Mouse (Mus musculus) granulocyte monocyte progenitor cell, adult 5-6 weeks (primary cell): ENCODE measurements around the gene Dpysl4. TPM values are rescaled to one million over a fixed set of nuclear protein-coding genes. Genes with fewer than 3 reads are reported as not detected.

Experiments
- ATAC-seq: replicated peaks from 2 replicates; pipeline ENCODE4 v1.8.0; 2016; ENCODE audit warnings: mild to moderate bottlenecking, moderate TSS enrichment, inconsistent platforms; ENCODE audit not compliant: poor library complexity, severe bottlenecking
- total RNA-seq, 2 experiments: library from RNA; stranded (forward) in 1 of 2; stranded (reverse) in 1 of 2; fragments of 200-712, 200-1000 nt in 1 of 2; fragments of >200 nt in 1 of 2; fragmentation: Nextera tagmentation in 1 of 2; gene quantifications; 2 replicates each; pipeline ENCODE4 v1.2.3; 2014 to 2017

Dpysl4 gene
- total RNA-seq, 2 experiments from 2014 or later, result not detected

DNA sequence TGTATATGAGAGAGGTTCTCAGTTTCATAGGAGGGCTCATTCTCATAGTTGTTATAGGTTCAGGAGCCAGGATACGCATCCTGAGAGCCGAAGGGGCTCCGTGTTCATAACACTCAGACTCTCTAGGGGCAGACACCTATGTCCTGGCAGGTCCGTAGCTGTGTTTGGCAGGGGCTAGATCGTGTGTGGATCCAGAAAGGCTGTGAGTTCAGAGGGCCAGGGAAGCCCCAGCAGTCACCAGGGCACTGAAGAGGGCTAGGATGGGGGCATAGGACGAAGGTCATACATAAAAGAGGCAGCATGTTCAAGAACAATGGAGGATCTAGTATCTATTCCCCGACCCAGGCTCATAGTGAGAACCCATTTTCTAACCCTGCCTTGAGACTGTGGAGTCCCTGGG is 9.5 kb downstream of the Dpysl4 start:
- no peak for ATAC-seq

GRCm38 (mm10) chr7:139096399-139096798 is 10.6 kb downstream of the Dpysl4 start:
- no peak for ATAC-seq

- no peak for ATAC-seq
These were observed 14.8 kb downstream of the Dpysl4 start for GRCm38 (mm10) chr7:139100531-139101095.

DNA sequence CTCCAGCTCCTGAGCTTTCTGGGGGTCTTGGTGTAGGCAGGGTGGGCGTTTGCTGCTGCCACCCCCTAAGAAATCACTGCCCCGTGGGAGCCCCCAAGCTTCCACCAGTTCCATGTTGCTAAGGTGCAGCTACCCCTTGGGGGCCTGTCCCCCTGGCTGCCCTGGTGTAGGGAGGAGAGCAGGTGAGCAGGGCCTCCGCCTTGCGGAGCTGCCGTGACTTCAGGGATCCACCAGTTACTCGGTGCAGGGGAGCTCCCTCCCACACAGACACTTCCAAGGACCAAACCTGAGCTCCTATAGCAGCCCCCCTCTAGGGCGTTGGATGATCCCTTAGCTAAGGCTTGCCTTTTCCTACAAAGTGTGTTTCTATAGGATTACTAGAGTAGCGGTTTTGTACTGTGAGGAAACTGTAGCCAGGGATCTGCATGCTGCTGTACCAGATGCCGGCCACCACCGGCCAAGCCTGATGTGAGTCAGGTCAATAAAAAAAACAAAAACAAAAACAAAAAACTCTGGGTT is 15.5 kb downstream of the Dpysl4 start:
- ATAC-seq, result no peak

DNA sequence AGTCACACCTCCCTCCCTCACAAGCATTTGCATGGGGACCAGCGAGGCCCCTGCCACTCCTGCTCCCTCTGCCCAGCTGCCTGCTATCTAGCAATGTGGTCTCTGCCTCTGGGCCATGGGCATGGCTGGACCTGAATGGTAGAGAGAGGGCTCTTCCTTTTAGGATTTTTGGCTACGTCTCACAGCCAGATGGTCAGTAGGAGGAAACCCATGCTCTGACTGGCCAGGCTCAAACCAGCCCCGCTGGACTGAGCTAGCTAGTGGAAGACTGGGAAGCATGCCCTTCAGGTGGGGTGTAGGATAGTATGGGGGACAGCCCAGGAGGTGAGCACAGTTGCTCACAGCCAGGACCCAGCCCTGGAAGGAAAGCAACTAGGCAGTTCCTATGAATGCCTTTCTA is 16.0 kb downstream of the Dpysl4 start:
- no peak for ATAC-seq

- ATAC-seq, result peak; percentile 24; the same call in 1 of the 2 replicates
These were observed 18.2 kb downstream of the Dpysl4 start for GRCm38 (mm10) chr7:139103960-139104381.

DNA sequence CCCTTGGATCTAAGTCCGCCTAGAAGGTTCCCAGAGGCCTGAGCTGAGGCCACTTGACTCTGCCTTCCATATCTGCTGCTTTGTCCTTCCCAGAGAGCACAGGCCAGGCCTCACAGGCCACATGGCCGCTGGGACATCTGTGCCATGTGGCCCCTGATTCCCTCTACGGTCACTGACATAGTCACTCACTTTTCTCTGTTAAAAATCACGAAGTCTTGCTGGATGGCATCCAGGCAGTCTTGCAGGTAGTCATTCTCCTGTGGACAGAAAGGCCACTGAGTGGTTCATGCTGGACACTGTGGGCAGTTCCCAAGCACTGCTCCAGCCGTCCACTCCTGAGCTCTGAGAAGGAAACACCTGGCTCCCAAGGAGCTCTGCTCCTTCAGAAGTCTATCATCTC is 19.3 kb downstream of the Dpysl4 start:
- ATAC-seq, result no peak

DNA sequence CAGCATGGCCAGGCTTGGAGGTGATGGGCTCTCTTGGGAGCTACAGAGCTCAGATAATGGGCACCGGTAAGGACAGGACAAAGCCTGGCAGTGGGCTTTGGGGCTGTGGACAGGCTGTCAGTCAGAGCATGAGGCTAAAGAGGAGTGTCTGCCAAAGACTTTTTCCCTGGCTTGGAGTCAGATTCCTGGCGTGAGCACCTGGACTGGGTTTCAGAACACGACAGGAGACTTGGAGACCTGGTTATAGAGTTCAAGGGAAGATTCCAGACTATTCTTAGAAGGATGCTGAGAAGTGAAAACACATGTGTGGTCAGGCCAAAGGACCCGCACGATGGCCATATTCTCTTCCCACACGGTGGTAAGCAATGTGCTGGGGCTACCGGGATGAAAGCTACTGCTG is 19.9 kb downstream of the Dpysl4 start:
- ATAC-seq, result no peak

- ATAC-seq, result no peak
These were observed 22.3 kb downstream of the Dpysl4 start for GRCm38 (mm10) chr7:139107908-139108650.

DNA sequence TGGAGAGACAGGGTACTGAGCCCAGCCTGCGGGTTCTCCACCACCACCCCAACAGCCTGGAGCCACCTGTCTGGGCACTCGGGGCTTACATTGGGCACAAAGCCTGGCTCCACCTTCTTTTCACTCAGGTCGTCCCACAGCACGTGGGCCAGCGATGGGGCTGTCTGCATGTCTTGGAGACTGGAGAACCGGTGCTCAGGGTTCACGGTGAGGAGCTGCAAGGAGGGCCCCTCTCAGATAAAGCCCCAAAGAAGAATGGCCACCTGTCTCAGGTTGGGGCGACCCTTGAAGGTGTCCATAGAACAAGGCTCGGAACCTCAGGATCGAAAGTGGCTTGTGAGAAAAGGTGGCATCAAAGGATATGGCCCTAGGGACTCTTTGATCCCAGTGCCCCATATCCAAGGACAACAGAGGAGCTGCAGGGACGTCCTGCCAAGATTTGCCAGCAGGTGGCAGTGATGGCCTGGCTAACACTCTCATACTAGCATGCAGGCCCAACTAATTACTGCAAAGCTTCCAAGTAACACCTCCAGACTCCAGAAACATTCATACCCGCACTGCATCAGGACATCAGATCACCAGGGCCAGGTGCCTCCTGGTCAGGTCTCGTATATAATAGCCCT is 33.5 kb downstream of the Dpysl4 start:
- ATAC-seq, result peak; percentile 94

GRCm38 (mm10) chr7:139119775-139120153 is 34.0 kb downstream of the Dpysl4 start:
- ATAC-seq, result no peak

DNA sequence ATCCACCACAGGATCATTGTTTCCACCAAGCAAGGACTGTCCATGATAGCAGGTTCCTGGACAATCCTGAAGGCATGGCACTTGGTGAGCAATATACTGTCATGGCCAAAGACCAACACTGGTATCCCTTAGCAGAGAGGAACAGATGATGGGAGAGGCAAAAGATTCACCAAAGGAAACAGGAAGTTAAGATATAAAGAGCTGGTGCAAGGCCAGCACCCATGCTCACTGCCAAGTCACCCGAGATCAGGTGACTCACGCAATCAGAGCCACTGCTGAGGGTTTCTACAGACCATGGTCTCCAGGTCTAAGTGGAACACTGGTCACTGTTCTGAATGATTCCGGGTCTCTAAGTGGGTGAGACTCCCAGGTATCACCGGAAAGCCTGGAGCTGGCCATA is 40.1 kb downstream of the Dpysl4 start:
- peak; percentile 58 for ATAC-seq

GRCm38 (mm10) chr7:139126549-139126948 is 40.7 kb downstream of the Dpysl4 start:
- no peak for ATAC-seq

DNA sequence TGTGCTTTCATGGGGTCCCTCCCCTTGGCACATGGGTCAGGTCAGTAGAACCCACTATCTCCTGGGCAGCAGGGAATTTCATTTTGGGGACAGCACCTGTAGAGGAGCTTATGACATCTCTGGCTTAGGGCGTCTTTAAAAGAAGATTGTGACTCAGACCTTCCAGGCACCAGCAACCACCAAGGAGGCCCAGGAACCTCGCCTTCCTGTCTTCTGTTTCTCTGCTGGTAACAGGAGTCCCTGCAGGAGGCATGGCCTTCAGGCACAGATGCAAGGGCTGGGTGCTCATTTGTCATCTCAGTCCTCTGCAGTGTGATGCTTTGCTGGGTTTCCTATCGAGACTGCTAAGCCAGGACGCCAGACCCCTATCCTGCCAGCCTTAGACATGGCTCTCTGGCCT is 43.2 kb downstream of the Dpysl4 start:
- no peak for ATAC-seq

DNA sequence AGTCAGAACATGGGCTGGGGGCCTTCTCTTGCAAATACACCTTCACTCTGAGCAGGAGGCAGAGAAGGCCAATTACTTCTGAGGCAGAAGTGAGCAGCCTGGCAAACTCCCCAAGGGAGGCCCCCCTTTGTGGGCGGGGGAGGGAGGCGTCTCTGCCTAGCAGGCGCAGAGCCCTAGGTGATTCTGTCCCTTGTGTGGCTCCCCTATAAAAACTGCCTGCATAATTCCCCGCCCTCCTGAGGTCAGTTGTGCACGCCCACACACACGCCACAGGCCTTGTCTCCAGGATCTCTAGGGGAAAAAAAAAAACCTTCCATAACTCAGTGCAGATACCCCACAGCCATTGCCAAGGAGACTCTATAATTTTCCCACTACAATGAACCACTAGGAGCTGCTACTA is 44.6 kb downstream of the Dpysl4 start:
- ATAC-seq, result no peak

GRCm38 (mm10) chr7:139131538-139131937 is 45.7 kb downstream of the Dpysl4 start:
- ATAC-seq, result peak; percentile 91

GRCm38 (mm10) chr7:139133446-139133845 is 47.6 kb downstream of the Dpysl4 start:
- ATAC-seq, result no peak

DNA sequence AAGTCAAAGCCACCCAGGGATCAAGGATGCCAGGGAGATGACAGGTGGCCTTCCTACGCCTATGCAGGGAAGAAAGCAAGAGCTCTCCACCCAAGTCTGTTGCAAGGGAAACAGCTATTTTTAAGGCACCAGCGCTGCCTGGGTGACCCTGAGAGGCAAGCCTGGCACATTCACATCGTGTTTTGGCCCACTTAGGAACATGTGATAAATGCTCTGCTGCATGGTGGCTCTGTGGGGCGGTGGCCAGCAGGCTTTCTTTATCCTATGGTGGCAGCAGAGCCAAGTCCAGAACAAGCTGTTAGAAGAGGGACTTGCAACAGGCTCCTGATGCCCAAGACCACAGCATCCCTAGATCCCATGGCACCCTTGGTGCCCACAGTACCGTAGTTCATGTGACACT is 49.4 kb downstream of the Dpysl4 start:
- no peak for ATAC-seq

GRCm38 (mm10) chr7:139136906-139137491 is 51.2 kb downstream of the Dpysl4 start:
- no peak for ATAC-seq

- no peak for ATAC-seq
These were observed 54.2 kb downstream of the Dpysl4 start for GRCm38 (mm10) chr7:139139921-139140461.

DNA sequence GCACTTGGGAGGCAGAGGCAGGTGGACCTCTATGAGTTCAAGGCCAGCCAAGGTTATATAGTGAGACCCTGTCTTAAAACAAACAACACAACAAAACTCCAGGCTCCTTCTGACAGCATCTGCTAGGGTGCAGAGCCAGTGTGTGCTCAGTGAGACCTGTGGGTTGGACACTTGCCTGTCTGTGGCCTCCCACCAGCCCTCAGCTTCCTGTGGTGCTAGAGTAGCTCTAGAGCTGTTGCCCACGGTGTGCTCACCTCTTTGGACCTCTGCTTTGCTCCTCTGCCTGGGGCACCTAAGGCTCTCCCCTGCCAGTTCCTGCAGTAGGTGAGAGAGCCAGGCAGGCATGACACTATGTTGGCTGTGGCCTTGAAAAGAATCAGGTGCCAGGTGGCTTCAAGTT is 58.0 kb downstream of the Dpysl4 start:
- ATAC-seq, result no peak
